Mouse (Mus musculus): ENCODE data around the gene Ccdc96. TPM values are rescaled to one million over a fixed set of nuclear protein-coding genes. Genes with fewer than 3 reads are reported as not detected.
A peak's percentile ranks its signal among the peaks of the same experiment; 100 is the strongest.

The Ccdc96 gene
- polyA plus RNA-seq, 1 experiment from 2014 or later: 0.44 TPM

GRCm38 (mm10) chr5:36505235-36505634 is 20.8 kb downstream of the Ccdc96 start:
- Histone ChIP-seq H3K4me2 (no peak overlapping the region), H3K9ac (ENCODE audit: low read depth, low read length) (no peak overlapping the region), H3K9me3 (replicated peaks; ENCODE audit: control insufficient read depth, low read length) (no peaks in the 10 kb centered on the region), H3K27ac (ENCODE audit: low read depth, low read length) (no peak overlapping the region), H3K27me3 (ENCODE audit: control insufficient read depth, insufficient read depth, low read length) (no peaks in the 10 kb centered on the region), H3K4me3 (ENCODE audit: low read depth, low read length) (no peak overlapping the region), H3K4me1 (ENCODE audit: control insufficient read depth, insufficient read depth, low read length) (no peaks in the 10 kb centered on the region), H3K36me3 (ENCODE audit: control insufficient read depth, insufficient read depth, low read length) (peaks cover 7% of the 10 kb centered on the region; the same call in 1 of the 2 replicates)
- 90% methylated on average over 7 of the region's 7 CpGs for WGBS (ENCODE audit: insufficient replicate concordance)
- no peak for ATAC-seq (replicated peaks; ENCODE audit: insufficient number of reproducible peaks, low FRiP score, low TSS enrichment)

- Histone ChIP-seq H3K9ac (ENCODE audit: low read depth, low read length) (no peak overlapping the region), H3K36me3 (ENCODE audit: control insufficient read depth, insufficient read depth, low read length) (peaks cover 7% of the 10 kb centered on the region; the same call in 1 of the 2 replicates), H3K4me2 (no peak overlapping the region), H3K4me3 (ENCODE audit: low read depth, low read length) (no peak overlapping the region), H3K27me3 (ENCODE audit: control insufficient read depth, insufficient read depth, low read length) (no peaks in the 10 kb centered on the region), H3K27ac (ENCODE audit: low read depth, low read length) (no peak overlapping the region), H3K4me1 (ENCODE audit: control insufficient read depth, insufficient read depth, low read length) (no peaks in the 10 kb centered on the region), H3K9me3 (replicated peaks; ENCODE audit: control insufficient read depth, low read length) (no peaks in the 10 kb centered on the region)
- no peak for ATAC-seq (replicated peaks; ENCODE audit: insufficient number of reproducible peaks, low FRiP score, low TSS enrichment)
- 73% methylated on average over 5 of the region's 5 CpGs for WGBS (ENCODE audit: insufficient replicate concordance)
These were observed 21.3 kb downstream of the Ccdc96 start for GRCm38 (mm10) chr5:36505643-36506042.

- Histone ChIP-seq H3K9me3 (replicated peaks; ENCODE audit: control insufficient read depth, low read length) (no peaks in the 10 kb centered on the region), H3K4me1 (ENCODE audit: control insufficient read depth, insufficient read depth, low read length) (no peaks in the 10 kb centered on the region), H3K27ac (ENCODE audit: low read depth, low read length) (no peak overlapping the region), H3K4me2 (no peak overlapping the region), H3K27me3 (ENCODE audit: control insufficient read depth, insufficient read depth, low read length) (no peaks in the 10 kb centered on the region), H3K36me3 (ENCODE audit: control insufficient read depth, insufficient read depth, low read length) (peaks cover 7% of the 10 kb centered on the region; the same call in 1 of the 2 replicates), H3K9ac (ENCODE audit: low read depth, low read length) (no peak overlapping the region), H3K4me3 (ENCODE audit: low read depth, low read length) (no peak overlapping the region)
- ATAC-seq (replicated peaks; ENCODE audit: insufficient number of reproducible peaks, low FRiP score, low TSS enrichment): no peak
- 92% methylated on average over 10 of the region's 10 CpGs for WGBS (ENCODE audit: insufficient replicate concordance)
These were observed 24.0 kb downstream of the Ccdc96 start for GRCm38 (mm10) chr5:36508351-36508750.

- Histone ChIP-seq H3K4me3 (ENCODE audit: low read depth, low read length) (no peak overlapping the region), H3K36me3 (ENCODE audit: control insufficient read depth, insufficient read depth, low read length) (peaks cover 7% of the 10 kb centered on the region), H3K9ac (ENCODE audit: low read depth, low read length) (no peak overlapping the region), H3K4me2 (no peak overlapping the region), H3K9me3 (replicated peaks; ENCODE audit: control insufficient read depth, low read length) (no peaks in the 10 kb centered on the region), H3K27ac (ENCODE audit: low read depth, low read length) (no peak overlapping the region), H3K4me1 (ENCODE audit: control insufficient read depth, insufficient read depth, low read length) (no peaks in the 10 kb centered on the region), H3K27me3 (ENCODE audit: control insufficient read depth, insufficient read depth, low read length) (no peaks in the 10 kb centered on the region)
- WGBS (ENCODE audit: insufficient replicate concordance): 86% methylated on average over 2 of the region's 2 CpGs
- no peak for ATAC-seq (replicated peaks; ENCODE audit: insufficient number of reproducible peaks, low FRiP score, low TSS enrichment)
These were observed 26.6 kb downstream of the Ccdc96 start for GRCm38 (mm10) chr5:36510956-36511355.

GRCm38 (mm10) chr5:36515126-36515525 is 30.7 kb downstream of the Ccdc96 start:
- no peak overlapping the region for H3K4me2 ChIP-seq
- no peaks in the 10 kb centered on the region for H3K9me3 ChIP-seq (replicated peaks; ENCODE audit: control insufficient read depth, low read length)
- no peak overlapping the region for H3K27ac ChIP-seq (ENCODE audit: low read depth, low read length)
- no peaks in the 10 kb centered on the region for H3K27me3 ChIP-seq (ENCODE audit: control insufficient read depth, insufficient read depth, low read length)
- H3K4me1 ChIP-seq (ENCODE audit: control insufficient read depth, insufficient read depth, low read length): no peaks in the 10 kb centered on the region
- WGBS (ENCODE audit: insufficient replicate concordance): 97% methylated on average over 1 of the region's 1 CpGs
- no peak overlapping the region for H3K4me3 ChIP-seq (ENCODE audit: low read depth, low read length)
- no peak overlapping the region for H3K9ac ChIP-seq (ENCODE audit: low read depth, low read length)
- no peak for ATAC-seq (replicated peaks; ENCODE audit: insufficient number of reproducible peaks, low FRiP score, low TSS enrichment)
- peaks cover 8% of the 10 kb centered on the region; the same call in 1 of the 2 replicates for H3K36me3 ChIP-seq (ENCODE audit: control insufficient read depth, insufficient read depth, low read length)

GRCm38 (mm10) chr5:36515558-36515957 is 31.2 kb downstream of the Ccdc96 start:
- ATAC-seq (replicated peaks; ENCODE audit: insufficient number of reproducible peaks, low FRiP score, low TSS enrichment): no peak
- Histone ChIP-seq H3K27ac (ENCODE audit: low read depth, low read length) (no peak overlapping the region), H3K4me1 (ENCODE audit: control insufficient read depth, insufficient read depth, low read length) (no peaks in the 10 kb centered on the region), H3K9me3 (replicated peaks; ENCODE audit: control insufficient read depth, low read length) (no peaks in the 10 kb centered on the region), H3K27me3 (ENCODE audit: control insufficient read depth, insufficient read depth, low read length) (no peaks in the 10 kb centered on the region), H3K9ac (ENCODE audit: low read depth, low read length) (no peak overlapping the region), H3K4me2 (no peak overlapping the region), H3K4me3 (ENCODE audit: low read depth, low read length) (no peak overlapping the region), H3K36me3 (ENCODE audit: control insufficient read depth, insufficient read depth, low read length) (peaks cover 7% of the 10 kb centered on the region; the same call in 1 of the 2 replicates)
- WGBS (ENCODE audit: insufficient replicate concordance): 67% methylated on average over 5 of the region's 5 CpGs

GRCm38 (mm10) chr5:36517596-36517995 is 33.2 kb downstream of the Ccdc96 start:
- 83% methylated on average over 3 of the region's 3 CpGs for WGBS (ENCODE audit: insufficient replicate concordance)
- H3K4me1 ChIP-seq (ENCODE audit: control insufficient read depth, insufficient read depth, low read length): no peaks in the 10 kb centered on the region
- peaks cover 7% of the 10 kb centered on the region; the same call in 1 of the 2 replicates for H3K36me3 ChIP-seq (ENCODE audit: control insufficient read depth, insufficient read depth, low read length)
- H3K9me3 ChIP-seq (replicated peaks; ENCODE audit: control insufficient read depth, low read length): no peaks in the 10 kb centered on the region
- no peak overlapping the region for H3K4me3 ChIP-seq (ENCODE audit: low read depth, low read length)
- H3K9ac ChIP-seq (ENCODE audit: low read depth, low read length): no peak overlapping the region
- no peak overlapping the region for H3K27ac ChIP-seq (ENCODE audit: low read depth, low read length)
- H3K27me3 ChIP-seq (ENCODE audit: control insufficient read depth, insufficient read depth, low read length): no peaks in the 10 kb centered on the region
- no peak overlapping the region for H3K4me2 ChIP-seq
- ATAC-seq (replicated peaks; ENCODE audit: insufficient number of reproducible peaks, low FRiP score, low TSS enrichment): no peak

GRCm38 (mm10) chr5:36519751-36520150 is 35.4 kb downstream of the Ccdc96 start:
- H3K27me3 ChIP-seq (ENCODE audit: control insufficient read depth, insufficient read depth, low read length): no peaks in the 10 kb centered on the region
- peaks cover 10% of the 10 kb centered on the region; the same call in 1 of the 2 replicates for H3K36me3 ChIP-seq (ENCODE audit: control insufficient read depth, insufficient read depth, low read length)
- 84% methylated on average over 3 of the region's 3 CpGs for WGBS (ENCODE audit: insufficient replicate concordance)
- H3K4me3 ChIP-seq (ENCODE audit: low read depth, low read length): no peak overlapping the region
- no peak overlapping the region for H3K9ac ChIP-seq (ENCODE audit: low read depth, low read length)
- H3K4me1 ChIP-seq (ENCODE audit: control insufficient read depth, insufficient read depth, low read length): 0 out of 2 replicates have a peak, but pooled peaks cover 5% of the 10 kb centered on the region
- no peak overlapping the region for H3K27ac ChIP-seq (ENCODE audit: low read depth, low read length)
- no peak for ATAC-seq (replicated peaks; ENCODE audit: insufficient number of reproducible peaks, low FRiP score, low TSS enrichment)
- no peaks in the 10 kb centered on the region for H3K9me3 ChIP-seq (replicated peaks; ENCODE audit: control insufficient read depth, low read length)
- H3K4me2 ChIP-seq: no peak overlapping the region

- H3K4me2 ChIP-seq: no peak overlapping the region
- H3K9me3 ChIP-seq (replicated peaks; ENCODE audit: control insufficient read depth, low read length): no peaks in the 10 kb centered on the region
- H3K36me3 ChIP-seq (ENCODE audit: control insufficient read depth, insufficient read depth, low read length): 0 out of 2 replicates have a peak, but pooled peaks cover 6% of the 10 kb centered on the region
- no peak overlapping the region for H3K4me3 ChIP-seq (ENCODE audit: low read depth, low read length)
- H3K27me3 ChIP-seq (ENCODE audit: control insufficient read depth, insufficient read depth, low read length): no peaks in the 10 kb centered on the region
- H3K4me1 ChIP-seq (ENCODE audit: control insufficient read depth, insufficient read depth, low read length): 0 out of 2 replicates have a peak, but pooled peaks cover 5% of the 10 kb centered on the region
- H3K9ac ChIP-seq (ENCODE audit: low read depth, low read length): no peak overlapping the region
- no peak for ATAC-seq (replicated peaks; ENCODE audit: insufficient number of reproducible peaks, low FRiP score, low TSS enrichment)
- H3K27ac ChIP-seq (ENCODE audit: low read depth, low read length): peak overlapping the region; percentile 2; the same call in 1 of the 2 replicates
- WGBS (ENCODE audit: insufficient replicate concordance): 61% methylated on average over 2 of the region's 2 CpGs
These were observed 38.4 kb downstream of the Ccdc96 start for GRCm38 (mm10) chr5:36522782-36523181.
